Mouse (Mus musculus) small intestine, adult 2 months (tissue): ENCODE results near the gene Spag9.

Source experiments
- CTCF ChIP-seq: fragments of 200-500 bp; IDR thresholded peaks from 2 replicates; pipeline ENCODE4 v1.5.1; 2012; ENCODE audit warnings: low read depth, mild to moderate bottlenecking, control low read depth, inconsistent platforms, low read length, moderate library complexity, mixed read lengths; ENCODE audit not compliant: insufficient replicate concordance, insufficient read length; ENCODE audit errors: extremely low read depth
- POLR2A ChIP-seq: fragments of 200-500 bp; IDR thresholded peaks from 2 replicates; pipeline ENCODE4 v1.6.1; 2012; ENCODE audit warnings: low read depth, mild to moderate bottlenecking, control low read depth, inconsistent platforms, low read length, moderate library complexity

DNA sequence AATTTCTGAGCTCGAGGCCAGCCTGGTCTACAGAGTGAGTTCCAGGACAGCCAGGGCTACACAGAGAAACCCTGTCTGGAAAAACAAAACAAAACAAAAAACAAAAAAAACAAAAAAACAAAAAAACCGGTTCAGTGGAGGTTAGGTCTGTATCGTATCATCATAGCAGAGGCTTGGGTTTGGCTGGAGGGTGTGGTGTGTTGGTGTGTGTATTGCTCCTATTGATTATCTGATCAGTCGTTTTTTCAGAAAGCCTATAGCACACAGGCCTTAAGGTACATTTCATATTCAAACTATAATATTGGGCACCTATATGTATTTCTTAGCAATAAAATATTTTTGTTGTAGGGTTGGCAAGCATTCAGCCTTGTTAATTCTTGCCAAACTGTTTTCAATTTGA is 36.2 kb downstream of the Spag9 start:
- TF ChIP-seq CTCF, result no peak
- no peak for TF ChIP-seq POLR2A
